Mouse (Mus musculus) G1E (cell line): Measurements from ENCODE around the gene S100a10. TPM values are rescaled to one million over a fixed set of nuclear protein-coding genes. Genes with fewer than 3 reads are reported as not detected.

Source experiments
- ATAC-seq: 2 replicates; pipeline ENCODE4 v1.8.0; 2016; ENCODE audit warnings: mild to moderate bottlenecking; ENCODE audit not compliant: insufficient number of reproducible peaks, poor library complexity, low FRiP score, severe bottlenecking; ENCODE audit errors: extremely low read depth
- DNase-seq: peaks from one replicate; pipeline ENCODE4 v3.0.0; 2012; ENCODE audit warnings: low spot score
- H3K27me3 ChIP-seq: 2 replicates; pipeline ENCODE4 v1.6.1; 2012; ENCODE audit warnings: mild to moderate bottlenecking, low read length, inconsistent platforms; ENCODE audit not compliant: insufficient read depth
- H3K36me3 ChIP-seq: replicated peaks from 2 replicates; pipeline ENCODE3; 2012; ENCODE audit warnings: mild to moderate bottlenecking, inconsistent platforms
- H3K4me1 ChIP-seq: 2 replicates; pipeline ENCODE4 v1.6.1; 2012; ENCODE audit warnings: low read depth, low read length, inconsistent platforms, mixed read lengths; ENCODE audit not compliant: insufficient read depth
- H3K4me3 ChIP-seq: 2 replicates; pipeline ENCODE4 v1.5.1; 2012; ENCODE audit warnings: low read depth, mild to moderate bottlenecking, inconsistent platforms, low read length, moderate library complexity, mixed read lengths
- H3K9me3 ChIP-seq: replicated peaks from 2 replicates; pipeline ENCODE4 v1.6.1; 2012; ENCODE audit warnings: inconsistent platforms
- CTCF ChIP-seq: IDR thresholded peaks from 2 replicates; pipeline ENCODE4 v1.5.1; 2012; ENCODE audit warnings: low read depth, low read length, inconsistent platforms, mixed read lengths
- GATA1 ChIP-seq: IDR thresholded peaks from 2 replicates; pipeline ENCODE4 v1.6.1; 2012; ENCODE audit warnings: borderline replicate concordance, low read length, inconsistent platforms, mixed read lengths
- GATA2 ChIP-seq: IDR thresholded peaks from 2 replicates; pipeline ENCODE4 v1.6.1; 2012; ENCODE audit warnings: low read depth, low read length, inconsistent platforms, borderline replicate concordance
- POLR2AphosphoS5 ChIP-seq: IDR thresholded peaks from 2 replicates; pipeline ENCODE4 v1.6.1; 2012; ENCODE audit warnings: low read depth, low read length, inconsistent platforms; ENCODE audit not compliant: insufficient replicate concordance
- TAL1 ChIP-seq: conservative IDR thresholded peaks from 2 replicates; pipeline ENCODE4 v1.6.1; 2012; ENCODE audit warnings: low read depth, low read length, inconsistent platforms, mixed read lengths
- polyA plus RNA-seq: library from polyadenylated mRNA; stranded (reverse); fragments of >175 nt; gene quantifications from 2 replicates; pipeline ENCODE4 v1.2.3, GENCODE M21; 2012
- total RNA-seq, 2 experiments: library from RNA; stranded (forward) in 1 of 2; stranded (reverse) in 1 of 2; fragments of 200-1000 nt in 1 of 2; fragments of >200 nt in 1 of 2; fragmentation: Nextera tagmentation in 1 of 2; gene quantifications; 2 replicates each; pipeline ENCODE4 v1.2.3; 2014 to 2017

The S100a10 gene
- not detected in 2 replicates for total RNA-seq (2014; fragmentation: Nextera tagmentation)
- total RNA-seq (2017), result not detected in 2 replicates
- polyA plus RNA-seq, result not detected in 2 replicates

DNA sequence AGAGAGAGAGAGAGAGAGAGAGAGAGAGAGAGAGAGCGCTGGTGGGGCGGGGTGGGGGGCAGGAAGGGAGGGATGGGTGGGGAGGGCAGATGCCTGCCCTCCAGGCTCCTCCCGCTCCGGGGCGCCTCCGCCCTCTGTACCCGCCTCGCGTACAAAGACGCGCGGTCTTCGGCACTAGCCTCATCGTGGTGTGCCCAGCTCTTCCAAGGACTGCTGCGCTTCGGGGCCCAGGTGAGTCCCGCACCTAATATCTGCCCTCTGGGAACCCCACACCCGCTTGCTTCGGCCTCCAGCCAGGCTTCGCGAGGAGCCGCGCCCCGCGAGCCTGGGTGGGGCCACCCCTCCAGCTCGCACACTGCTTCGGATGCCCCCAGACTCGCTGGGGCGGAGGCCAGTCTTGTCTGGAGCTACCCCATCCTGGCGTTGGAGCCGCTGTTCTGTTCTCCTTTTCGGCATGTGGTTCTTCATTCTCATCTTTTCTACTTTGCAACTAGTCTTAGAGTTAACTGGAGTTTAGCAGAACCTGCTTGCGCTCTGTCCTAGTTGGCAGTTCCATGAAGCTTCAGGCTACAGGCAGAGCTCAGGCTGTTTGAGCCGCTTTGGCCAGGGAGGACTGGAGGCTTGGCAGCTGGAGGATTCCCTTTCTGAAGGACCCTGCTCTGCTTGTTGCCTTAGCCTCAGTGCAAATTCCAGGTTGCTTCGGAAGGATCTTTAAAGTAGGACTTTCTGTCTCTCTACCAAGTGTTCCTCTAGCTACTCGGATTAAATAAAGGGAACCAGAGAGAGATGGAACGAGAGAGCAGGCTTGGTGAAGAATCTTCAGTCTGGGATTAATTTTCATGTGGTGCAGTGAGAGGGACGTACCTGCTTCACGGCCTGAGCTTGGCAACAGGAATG, at the start of gene S100a10:
TSS of gene S100a10 (plus strand) at position 100 of the 897 bp plus-strand sequence.
- H3K9me3 ChIP-seq, result peaks cover 28% of the 10 kb centered on the region
- H3K36me3 ChIP-seq, result no peaks in the 10 kb centered on the region
- no peaks in the 10 kb centered on the region for H3K27me3 ChIP-seq
- no peaks in the 10 kb centered on the region for H3K4me1 ChIP-seq
- DNase-seq (no peak), ATAC-seq (no peak)
- TF ChIP-seq TAL1, result no peak
- TF ChIP-seq GATA2, result no peak
- no peak for TF ChIP-seq GATA1
- no peak for TF ChIP-seq POLR2AphosphoS5
- TF ChIP-seq CTCF, result no peak
- no peak within 1 kb of the TSS for H3K4me3 ChIP-seq

- Histone ChIP-seq H3K4me3 (no peak overlapping the region), H3K36me3 (no peaks in the 10 kb centered on the region), H3K9me3 (peaks cover 13% of the 10 kb centered on the region), H3K27me3 (no peaks in the 10 kb centered on the region), H3K4me1 (no peaks in the 10 kb centered on the region)
- TF ChIP-seq CTCF (no peak), GATA1 (no peak), POLR2AphosphoS5 (no peak), GATA2 (no peak), TAL1 (no peak)
- no peak for ATAC-seq
- no peak for DNase-seq
Observed at GRCm38 (mm10) chr3:93505960-93506863, 48.7 kb upstream of the S100a10 start.

- TF ChIP-seq GATA2, result no peak
- TF ChIP-seq CTCF, result no peak
- TF ChIP-seq POLR2AphosphoS5, result no peak
- no peak for TF ChIP-seq TAL1
- TF ChIP-seq GATA1, result no peak
- no peaks in the 10 kb centered on the region for H3K4me1 ChIP-seq
- no peak overlapping the region for H3K4me3 ChIP-seq
- no peak for ATAC-seq
- no peaks in the 10 kb centered on the region for H3K36me3 ChIP-seq
- H3K9me3 ChIP-seq, result peaks cover 15% of the 10 kb centered on the region
- no peaks in the 10 kb centered on the region for H3K27me3 ChIP-seq
- no peak for DNase-seq
Observed at GRCm38 (mm10) chr3:93506881-93507325, 48.0 kb upstream of the S100a10 start.

- no peaks in the 10 kb centered on the region for H3K4me1 ChIP-seq
- ATAC-seq (no peak), DNase-seq (no peak)
- H3K36me3 ChIP-seq, result no peaks in the 10 kb centered on the region
- TF ChIP-seq CTCF (no peak), GATA1 (no peak), POLR2AphosphoS5 (no peak), GATA2 (no peak), TAL1 (no peak)
- no peaks in the 10 kb centered on the region for H3K27me3 ChIP-seq
- peaks cover 15% of the 10 kb centered on the region for H3K9me3 ChIP-seq
- H3K4me3 ChIP-seq, result no peak overlapping the region
Observed at GRCm38 (mm10) chr3:93509301-93509700, 45.6 kb upstream of the S100a10 start.

GRCm38 (mm10) chr3:93511036-93511435, 43.8 kb upstream of the S100a10 start:
- ATAC-seq (no peak), DNase-seq (no peak)
- TF ChIP-seq POLR2AphosphoS5, result no peak
- Histone ChIP-seq H3K27me3 (no peaks in the 10 kb centered on the region), H3K4me1 (no peaks in the 10 kb centered on the region), H3K9me3 (peaks cover 19% of the 10 kb centered on the region), H3K36me3 (no peaks in the 10 kb centered on the region), H3K4me3 (no peak overlapping the region)

- ATAC-seq, result no peak
- peaks cover 18% of the 10 kb centered on the region for H3K9me3 ChIP-seq
- TF ChIP-seq CTCF (no peak), GATA2 (no peak), POLR2AphosphoS5 (no peak), TAL1 (no peak), GATA1 (no peak)
Observed at GRCm38 (mm10) chr3:93511801-93512200, 43.1 kb upstream of the S100a10 start.

More at GRCm38 (mm10) chr3:93511801-93512200, 43.1 kb upstream of the S100a10 start:
- DNase-seq, result no peak
- H3K36me3 ChIP-seq, result no peaks in the 10 kb centered on the region
- H3K4me3 ChIP-seq, result no peak overlapping the region
- no peaks in the 10 kb centered on the region for H3K4me1 ChIP-seq
- H3K27me3 ChIP-seq, result no peaks in the 10 kb centered on the region
